Mouse (Mus musculus) embryonic facial prominence, embryonic 13.5 days (tissue): ENCODE measurements at regions not wholly inside any gene's neighbourhood (a gene's known extent, or its start where the extent isn't known, plus 50 kb on each side); places are given as distances from the start of the nearest gene placed in this dataset.

ENCODE experiments used
- ATAC-seq: fragments of 200-750 bp; cut with Nextera tagmentation; 2 replicates; pipeline ENCODE4 v1.8.0; 2017; ENCODE audit warnings: low read depth; ENCODE audit not compliant: insufficient number of reproducible peaks, insufficient read depth, low FRiP score, low TSS enrichment
- H3K27ac ChIP-seq: fragments of 300-500 bp; sonication (generic); 2 replicates; pipeline ENCODE4 v1.5.1; 2015; ENCODE audit warnings: moderate library complexity, mild to moderate bottlenecking, inconsistent platforms
- H3K27me3 ChIP-seq: fragments of 300-500 bp; sonication (generic); 2 replicates; pipeline ENCODE4 v1.6.1; 2015; ENCODE audit warnings: mild to moderate bottlenecking, inconsistent platforms
- H3K36me3 ChIP-seq: fragments of 300-500 bp; sonication (generic); 2 replicates; pipeline ENCODE4 v1.6.1; 2015; ENCODE audit warnings: mild to moderate bottlenecking, inconsistent platforms
- H3K4me1 ChIP-seq: fragments of 300-500 bp; sonication (generic); 2 replicates; pipeline ENCODE4 v1.6.1; 2015; ENCODE audit warnings: inconsistent platforms
- H3K4me2 ChIP-seq: fragments of 300-500 bp; sonication (generic); 2 replicates; pipeline ENCODE4 v1.6.1; 2015; ENCODE audit warnings: moderate library complexity, mild to moderate bottlenecking, inconsistent platforms
- H3K4me3 ChIP-seq: fragments of 300-500 bp; sonication (generic); 2 replicates; pipeline ENCODE4 v1.5.1; 2015; ENCODE audit warnings: mild to moderate bottlenecking, inconsistent platforms
- H3K9ac ChIP-seq: fragments of 300-500 bp; sonication (generic); 2 replicates; pipeline ENCODE4 v1.6.1; 2015; ENCODE audit warnings: mild to moderate bottlenecking, inconsistent platforms
- H3K9me3 ChIP-seq: fragments of 300-500 bp; sonication (generic); 2 replicates; pipeline ENCODE4 v1.6.1; 2016; ENCODE audit warnings: inconsistent platforms
- WGBS: fragments of 180-500 bp; shearing (Covaris S2); methylation state at CpG from one replicate; pipeline ENCODE4 v1.1.7; 2015; ENCODE audit warnings: mixed read lengths; 5-methylcytosine and 5-hydroxymethylcytosine counted together

DNA sequence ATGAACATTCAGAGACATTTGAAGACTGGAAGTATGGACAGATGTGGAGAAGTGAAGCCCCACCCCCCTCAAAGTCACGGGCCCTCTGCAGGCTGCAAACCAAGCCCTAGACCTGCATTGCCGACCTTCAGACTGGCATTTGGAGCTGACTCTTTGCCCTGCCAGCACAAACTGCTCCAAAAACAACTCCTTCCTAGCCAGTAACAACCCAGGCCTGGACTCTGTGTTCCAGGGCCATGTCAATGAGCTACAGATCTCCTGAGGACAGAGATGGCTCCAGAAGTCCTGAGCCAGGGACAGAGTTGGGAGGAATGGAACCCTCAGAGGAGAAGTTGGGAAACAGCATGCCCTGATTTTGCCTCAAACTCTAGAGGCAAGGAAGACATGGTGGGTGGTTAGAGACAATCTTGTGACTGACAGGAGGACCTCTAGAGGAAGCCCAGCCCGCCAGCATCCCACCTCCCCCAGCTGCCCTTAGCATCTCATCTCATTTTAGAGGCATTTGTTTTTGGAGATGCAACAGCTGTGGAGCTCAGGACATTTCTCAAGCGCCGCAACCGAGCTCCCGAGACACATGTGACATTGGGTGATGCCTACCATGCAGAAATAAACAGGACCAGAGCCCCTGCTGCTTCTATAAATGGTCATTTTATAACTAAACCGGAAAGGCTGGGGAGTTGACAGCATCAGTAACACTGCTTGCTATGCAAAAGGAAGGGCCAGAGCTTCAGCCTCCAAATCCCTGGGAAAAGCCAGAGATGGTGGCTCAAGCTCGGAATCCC is 56.2 kb upstream of the Tbx5 start:
- Histone ChIP-seq H3K27ac (no peak overlapping the region), H3K27me3 (peaks cover 35% of the 10 kb centered on the region), H3K4me2 (no peak overlapping the region), H3K36me3 (no peaks in the 10 kb centered on the region), H3K4me1 (no peaks in the 10 kb centered on the region), H3K9me3 (no peaks in the 10 kb centered on the region), H3K4me3 (no peak overlapping the region), H3K9ac (no peak overlapping the region)
- 66% methylated on average over 9 of the region's 9 CpGs for WGBS
- no peak for ATAC-seq

DNA sequence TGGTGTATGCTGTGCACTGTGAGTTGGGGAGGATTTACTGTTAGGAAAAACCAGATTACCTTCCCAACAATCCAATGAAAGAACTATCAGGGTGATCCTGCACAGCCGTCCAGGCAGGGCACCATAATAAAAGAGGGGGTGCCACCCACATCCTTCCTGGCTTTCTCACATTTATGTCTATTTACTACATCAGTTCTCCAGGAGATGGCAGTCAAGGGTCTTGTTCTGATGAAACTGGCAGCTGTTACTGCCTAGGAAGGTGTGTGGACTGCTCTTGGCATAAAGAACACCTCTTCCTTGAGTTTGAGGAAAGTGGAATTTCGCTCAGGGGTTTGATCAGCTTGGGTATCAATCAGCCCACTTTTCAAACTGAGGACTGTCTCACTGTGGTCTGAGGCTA is 54.6 kb upstream of the Tbx5 start:
- Histone ChIP-seq H3K9ac (no peak overlapping the region), H3K4me1 (no peaks in the 10 kb centered on the region), H3K9me3 (no peaks in the 10 kb centered on the region), H3K36me3 (no peaks in the 10 kb centered on the region), H3K4me3 (no peak overlapping the region), H3K27me3 (peaks cover 34% of the 10 kb centered on the region), H3K4me2 (no peak overlapping the region), H3K27ac (no peak overlapping the region)
- WGBS, result 22% methylated on average over 2 of the region's 2 CpGs
- no peak for ATAC-seq

DNA sequence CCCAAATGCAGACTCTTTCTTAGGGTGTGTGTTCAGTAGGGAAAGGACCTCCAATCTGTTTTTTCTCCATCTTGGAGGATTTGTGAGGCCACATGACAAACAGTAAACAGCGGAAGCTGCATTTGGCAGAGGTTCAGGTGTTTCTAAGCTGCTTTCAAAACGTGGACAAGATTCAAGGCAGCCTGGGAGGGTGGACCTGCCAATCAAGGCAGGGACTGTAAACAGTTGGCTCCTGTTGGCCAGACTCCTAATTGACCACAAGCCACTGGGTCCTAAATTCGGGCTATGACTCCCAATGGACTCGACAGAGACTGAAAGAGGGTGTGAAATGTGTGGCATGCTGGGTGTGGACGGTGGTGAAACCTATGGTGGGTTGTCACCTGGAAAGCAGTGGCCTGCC is 51.1 kb upstream of the Tbx5 start:
- Histone ChIP-seq H3K9ac (no peak overlapping the region), H3K36me3 (no peaks in the 10 kb centered on the region), H3K4me2 (no peak overlapping the region), H3K9me3 (no peaks in the 10 kb centered on the region; the same call in 1 of the 2 replicates), H3K4me1 (no peaks in the 10 kb centered on the region), H3K4me3 (no peak overlapping the region), H3K27ac (no peak overlapping the region), H3K27me3 (peaks cover 34% of the 10 kb centered on the region)
- ATAC-seq, result no peak
- 49% methylated on average over 5 of the region's 5 CpGs for WGBS
